ENCODE assay signal across 8 mouse cellular contexts in the genomic region with DNA sequence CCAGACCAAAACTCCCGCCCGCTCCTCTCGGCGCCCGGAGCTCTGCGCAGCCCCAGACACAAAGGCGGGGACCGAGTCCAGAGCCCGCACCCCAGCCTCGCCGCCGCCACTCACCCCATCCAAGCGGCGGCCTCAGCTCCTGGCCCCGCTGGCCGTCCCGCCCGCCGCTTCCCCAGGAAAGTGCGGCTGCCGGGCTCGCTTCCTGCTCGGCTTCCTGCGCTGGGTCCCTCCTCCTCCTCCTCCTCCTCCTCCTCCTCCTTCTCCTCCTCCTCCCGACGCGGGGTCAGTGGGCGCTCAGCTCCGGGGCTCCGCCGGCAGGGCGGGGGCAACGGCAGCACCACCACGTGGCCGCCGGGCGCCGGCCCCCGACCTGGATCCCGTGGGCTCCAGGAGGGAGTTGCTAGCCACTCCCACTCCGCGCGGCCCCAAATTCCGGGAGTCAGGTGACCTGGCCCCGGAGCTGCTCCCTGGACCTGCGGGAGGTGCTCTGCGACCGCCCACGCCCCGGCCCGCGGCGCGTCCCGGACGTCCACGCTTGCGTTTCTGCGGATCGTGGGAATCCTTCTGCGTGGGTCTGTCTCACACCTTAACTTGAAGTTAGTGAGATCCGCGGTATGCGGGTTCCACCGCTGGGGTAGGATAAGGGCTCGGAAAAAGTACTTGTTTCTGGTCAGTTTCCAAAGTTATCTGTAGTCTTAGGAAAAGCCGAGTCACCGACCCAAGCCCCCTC. TPM values are rescaled to one million over a fixed set of nuclear protein-coding genes. Genes with fewer than 3 reads are reported as not detected.
DNase-seq lines count a peak whose midpoint lies in the region; ATAC-seq and TF ChIP-seq lines count a peak whose summit lies in the region.

TSS of gene Rai14 (minus strand) at position 216 of the 730 bp plus-strand sequence.

- peak within 1 kb of the TSS; percentile 87 for H3K4me3 ChIP-seq in hindbrain, embryonic 12.5 days
- peak within 1 kb of the TSS; percentile 71 for H3K4me3 ChIP-seq in left cerebral cortex, adult 2 months

- TF ChIP-seq CTCF in left cerebral cortex, adult 2 months (IDR thresholded peaks at IDR 0.05), result no peak

- peaks cover 4% of the 10 kb centered on the region; the same call in 1 of the 2 replicates for H3K9me3 ChIP-seq in hindbrain, embryonic 12.5 days (replicated peaks)

- H3K36me3 ChIP-seq in hindbrain, embryonic 12.5 days, result no peaks in the 10 kb centered on the region; the same call in 1 of the 2 replicates

- H3K4me1 ChIP-seq in hindbrain, embryonic 12.5 days, result peaks cover 25% of the 10 kb centered on the region

- peak within 1 kb of the TSS; percentile 88 for H3K4me2 ChIP-seq in hindbrain, embryonic 12.5 days (replicated peaks)

- WGBS in hindbrain, embryonic 12.5 days, result under 1% methylated on average over 49 of the region's 68 CpGs

- peak within 1 kb of the TSS; percentile 82 for H3K27ac ChIP-seq in hindbrain, embryonic 12.5 days
- peak within 1 kb of the TSS; percentile 76 for H3K27ac ChIP-seq in left cerebral cortex, adult 2 months

- peak; percentile 95 for DNase-seq in ZHBTc4 (ENCODE audit: low read depth, low spot score)
- peak; percentile 59 to 67 for DNase-seq in cerebellum, postnatal 10 days
- peak; percentile 15 to 19 for DNase-seq in frontal cortex, postnatal 14 days (ENCODE audit: low spot score in 2 of 2)
- peak; percentile 48 to 52 for DNase-seq in left cerebral cortex, adult 2 months (ENCODE audit: extremely low spot score in 1 of 2, low spot score in 2 of 2)
- DNase-seq in lung, postnatal 4 days, result peak; percentile 89 to 94
- peak; percentile 21 to 45 for DNase-seq in right cerebral cortex, adult 2 months (ENCODE audit: low spot score in 2 of 2)
- no peak for DNase-seq in natural killer cell, adult 2 months (ENCODE audit: low spot score in 2 of 2)

- H3K9ac ChIP-seq in hindbrain, embryonic 12.5 days, result peak within 1 kb of the TSS; percentile 94

- H3K27me3 ChIP-seq in hindbrain, embryonic 12.5 days, result no peaks in the 10 kb centered on the region

- intact Hi-C loops in left cerebral cortex, adult 2 months (cut with DNase I), result loop anchor here (5.0 kb wide), 2 partner anchors 103 to 153 kb away; no protein-coding TSS in a partner anchor

- peak; percentile 74 for ATAC-seq in hindbrain, embryonic 12.5 days (ENCODE audit: low FRiP score)

RNA-seq across cellular contexts. Expression of gene Rai14, which starts in this region (rescaled TPM):
- polyA plus RNA-seq in hindbrain, embryonic 12.5 days (2016; fragmentation: Nextera tagmentation; extraction: Ambion mirVana), result 64.9 and 70.5 TPM in 2 replicates
- total RNA-seq in left cerebral cortex, adult 2 months (2021), result 10 to 100 TPM in 1 of 2 experiments, 1 to 10 TPM in 1; 8.9 to 12.5 TPM

Comparison
In these comparisons a context has a peak if more than half of its experiments do, and no peak if none do; other contexts are left out.
1. DNase-seq: peak in ZHBTc4 (single experiment), cerebellum, postnatal 10 days (2 of 2), frontal cortex, postnatal 14 days (2 of 2), left cerebral cortex, adult 2 months (2 of 2), lung, postnatal 4 days (2 of 2) and right cerebral cortex, adult 2 months (2 of 2); none in natural killer cell, adult 2 months (0 of 2).